Mouse (Mus musculus) ES-E14 (cell line): ENCODE data around the gene Shisa7.

ENCODE experiments used
- CHD2 ChIP-seq: IDR thresholded peaks from 2 replicates; pipeline ENCODE4 v1.6.1; 2014; ENCODE audit warnings: mild to moderate bottlenecking, low read depth, low read length, inconsistent platforms
- HCFC1 ChIP-seq: IDR thresholded peaks from 2 replicates; pipeline ENCODE4 v1.6.1; 2012; ENCODE audit warnings: low read length, inconsistent platforms, borderline replicate concordance; ENCODE audit not compliant: insufficient read depth
- MAFK ChIP-seq: IDR thresholded peaks from 2 replicates; pipeline ENCODE4 v1.6.1; 2014; ENCODE audit warnings: mild to moderate bottlenecking, low read depth, low read length, inconsistent platforms; ENCODE audit not compliant: insufficient read depth
- ZNF384 ChIP-seq: IDR thresholded peaks from 2 replicates; pipeline ENCODE4 v1.6.1; 2012; ENCODE audit warnings: low read depth, low read length, inconsistent platforms

GRCm38 (mm10) chr7:4835631-4836327, 8.7 kb downstream of the Shisa7 start:
- TF ChIP-seq MAFK, result 0 out of 2 replicates have a peak, but pooled peaks have one; percentile 5
- TF ChIP-seq HCFC1, result no peak
- TF ChIP-seq ZNF384, result no peak
- TF ChIP-seq CHD2, result no peak
